Mouse (Mus musculus): ENCODE data around the gene Zfyve28. TPM values are rescaled to one million over a fixed set of nuclear protein-coding genes. Genes with fewer than 3 reads are reported as not detected.

The Zfyve28 gene
- polyA plus RNA-seq, 1 experiment from 2014 or later, result 2.6 TPM

DNA sequence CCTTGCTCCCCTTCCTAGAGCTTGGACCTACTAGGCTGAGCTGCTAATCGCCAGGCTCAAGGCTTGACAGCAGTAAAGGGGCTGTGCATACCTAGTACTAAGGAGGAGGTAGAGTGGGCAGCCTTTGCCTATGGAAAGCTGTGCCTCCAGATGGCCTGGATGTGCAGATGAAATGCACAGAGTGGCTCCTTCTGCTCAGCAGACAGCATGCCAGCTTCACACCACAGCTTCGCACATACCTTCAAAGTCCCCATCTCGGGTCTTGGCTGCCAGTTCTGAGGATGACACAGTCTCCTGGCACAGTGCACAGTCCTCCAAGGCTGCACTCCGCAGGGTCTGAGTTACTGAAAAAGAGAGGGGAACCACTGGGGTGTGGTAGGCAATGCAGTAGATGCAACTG lies 91.0 kb downstream of the Zfyve28 start:
- Histone ChIP-seq H3K4me2 (ENCODE audit: low read depth) (no peak overlapping the region), H3K27ac (ENCODE audit: low read depth, low read length) (no peak overlapping the region), H3K9me3 (ENCODE audit: control insufficient read depth, low read length) (no peaks in the 10 kb centered on the region), H3K4me1 (ENCODE audit: control insufficient read depth, insufficient read depth, low read length) (no peaks in the 10 kb centered on the region), H3K36me3 (ENCODE audit: control insufficient read depth, insufficient read depth, low read length) (no peaks in the 10 kb centered on the region), H3K4me3 (ENCODE audit: low read depth, low read length) (no peak overlapping the region), H3K27me3 (ENCODE audit: control insufficient read depth, insufficient read depth, low read length) (no peaks in the 10 kb centered on the region), H3K9ac (ENCODE audit: low read length) (no peak overlapping the region)
- DNase-seq (ENCODE audit: low spot score) (no peak), ATAC-seq (ENCODE audit: insufficient read depth, low FRiP score, low TSS enrichment) (no peak)
- WGBS, result 79% methylated on average over 4 of the region's 4 CpGs

- ATAC-seq (ENCODE audit: insufficient read depth, low FRiP score, low TSS enrichment) (no peak), DNase-seq (ENCODE audit: low spot score) (no peak)
- H3K4me1 ChIP-seq (ENCODE audit: control insufficient read depth, insufficient read depth, low read length), result no peaks in the 10 kb centered on the region
- H3K4me3 ChIP-seq (ENCODE audit: low read depth, low read length), result no peak overlapping the region
- WGBS, result 80% methylated on average over 7 of the region's 7 CpGs
- H3K36me3 ChIP-seq (ENCODE audit: control insufficient read depth, insufficient read depth, low read length), result no peaks in the 10 kb centered on the region
- no peak overlapping the region for H3K9ac ChIP-seq (ENCODE audit: low read length)
- no peaks in the 10 kb centered on the region for H3K27me3 ChIP-seq (ENCODE audit: control insufficient read depth, insufficient read depth, low read length)
- no peak overlapping the region for H3K4me2 ChIP-seq (ENCODE audit: low read depth)
- H3K9me3 ChIP-seq (ENCODE audit: control insufficient read depth, low read length), result no peaks in the 10 kb centered on the region
- H3K27ac ChIP-seq (ENCODE audit: low read depth, low read length), result no peak overlapping the region
These were observed 91.8 kb downstream of the Zfyve28 start for GRCm38 (mm10) chr5:34196423-34196822.

DNA sequence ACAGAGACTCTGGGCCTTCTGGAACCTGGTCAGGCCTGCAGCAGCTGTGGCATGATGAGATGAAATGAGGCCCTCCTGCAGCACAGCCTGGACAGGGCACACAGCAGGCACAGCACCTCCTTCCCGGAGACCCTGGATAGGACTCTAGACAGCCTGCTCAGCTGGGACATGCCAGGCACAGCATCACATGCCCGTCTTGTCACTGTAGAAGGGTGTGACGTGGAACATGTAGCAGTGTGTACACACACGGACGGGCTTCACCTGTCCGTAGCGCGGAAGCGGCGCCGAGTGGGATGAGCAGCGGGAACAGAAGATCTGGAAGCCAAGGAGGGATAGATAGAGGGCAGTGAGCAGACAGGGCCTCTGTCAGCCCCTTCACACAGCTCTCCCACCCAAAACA lies 92.5 kb downstream of the Zfyve28 start:
- no peak for ATAC-seq (ENCODE audit: insufficient read depth, low FRiP score, low TSS enrichment)
- no peak for DNase-seq (ENCODE audit: low spot score)
- H3K9me3 ChIP-seq (ENCODE audit: control insufficient read depth, low read length), result no peaks in the 10 kb centered on the region
- H3K4me1 ChIP-seq (ENCODE audit: control insufficient read depth, insufficient read depth, low read length), result no peaks in the 10 kb centered on the region
- H3K9ac ChIP-seq (ENCODE audit: low read length), result no peak overlapping the region
- H3K27me3 ChIP-seq (ENCODE audit: control insufficient read depth, insufficient read depth, low read length), result no peaks in the 10 kb centered on the region
- H3K4me2 ChIP-seq (ENCODE audit: low read depth), result no peak overlapping the region
- H3K4me3 ChIP-seq (ENCODE audit: low read depth, low read length), result no peak overlapping the region
- no peak overlapping the region for H3K27ac ChIP-seq (ENCODE audit: low read depth, low read length)
- WGBS, result 91% methylated on average over 12 of the region's 12 CpGs
- no peaks in the 10 kb centered on the region for H3K36me3 ChIP-seq (ENCODE audit: control insufficient read depth, insufficient read depth, low read length)

DNA sequence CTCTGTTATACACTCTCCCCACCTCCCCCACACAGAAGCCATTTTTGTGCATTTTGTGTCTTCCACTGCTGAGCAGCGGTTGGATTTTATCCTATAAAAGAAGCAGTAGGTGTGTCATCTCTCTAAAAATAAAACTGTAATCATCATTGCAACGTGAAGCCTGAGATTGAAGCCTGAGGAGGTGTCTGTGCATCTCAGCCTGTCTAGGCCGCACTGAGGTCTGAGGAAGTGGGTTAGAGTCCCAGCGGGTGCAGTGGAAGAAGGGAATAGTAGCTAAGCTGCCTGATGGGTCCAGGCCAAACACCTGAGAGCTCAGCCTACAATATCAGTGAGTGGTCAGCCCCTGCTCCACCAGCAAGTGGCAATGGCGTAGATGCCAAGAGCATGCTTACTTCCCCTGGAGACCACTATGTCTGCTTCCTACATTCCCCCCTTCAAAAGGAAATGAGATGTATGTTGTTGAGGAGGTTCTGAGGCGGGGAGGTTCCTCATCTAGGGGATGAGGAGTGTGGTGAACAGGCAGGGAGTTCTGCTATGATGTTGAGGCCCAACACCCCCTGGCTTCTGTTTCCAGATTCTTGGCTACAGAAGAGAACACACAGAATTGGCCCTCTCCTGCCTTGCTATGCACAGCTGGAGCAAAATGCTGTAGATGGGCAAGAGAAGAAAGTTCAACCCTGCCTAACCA lies 93.1 kb downstream of the Zfyve28 start:
- WGBS, result 85% methylated on average over 6 of the region's 6 CpGs
- DNase-seq (ENCODE audit: low spot score) (no peak), ATAC-seq (ENCODE audit: insufficient read depth, low FRiP score, low TSS enrichment) (no peak)

GRCm38 (mm10) chr5:34194426-34194825 lies 93.8 kb downstream of the Zfyve28 start:
- Histone ChIP-seq H3K9me3 (ENCODE audit: control insufficient read depth, low read length) (no peaks in the 10 kb centered on the region), H3K36me3 (ENCODE audit: control insufficient read depth, insufficient read depth, low read length) (no peaks in the 10 kb centered on the region), H3K4me3 (ENCODE audit: low read depth, low read length) (no peak overlapping the region), H3K4me1 (ENCODE audit: control insufficient read depth, insufficient read depth, low read length) (no peaks in the 10 kb centered on the region), H3K27ac (ENCODE audit: low read depth, low read length) (no peak overlapping the region), H3K27me3 (ENCODE audit: control insufficient read depth, insufficient read depth, low read length) (no peaks in the 10 kb centered on the region), H3K4me2 (ENCODE audit: low read depth) (no peak overlapping the region), H3K9ac (ENCODE audit: low read length) (no peak overlapping the region)
- DNase-seq (ENCODE audit: low spot score) (no peak), ATAC-seq (ENCODE audit: insufficient read depth, low FRiP score, low TSS enrichment) (no peak)
- 42% methylated on average over 1 of the region's 1 CpGs for WGBS

More for the DNA sequence above, 93.1 kb downstream of the Zfyve28 start:
- Histone ChIP-seq H3K4me3 (ENCODE audit: low read depth, low read length) (no peak overlapping the region), H3K9me3 (ENCODE audit: control insufficient read depth, low read length) (no peaks in the 10 kb centered on the region), H3K36me3 (ENCODE audit: control insufficient read depth, insufficient read depth, low read length) (no peaks in the 10 kb centered on the region), H3K4me1 (ENCODE audit: control insufficient read depth, insufficient read depth, low read length) (no peaks in the 10 kb centered on the region), H3K9ac (ENCODE audit: low read length) (no peak overlapping the region), H3K27me3 (ENCODE audit: control insufficient read depth, insufficient read depth, low read length) (no peaks in the 10 kb centered on the region), H3K27ac (ENCODE audit: low read depth, low read length) (no peak overlapping the region), H3K4me2 (ENCODE audit: low read depth) (no peak overlapping the region)

DNA sequence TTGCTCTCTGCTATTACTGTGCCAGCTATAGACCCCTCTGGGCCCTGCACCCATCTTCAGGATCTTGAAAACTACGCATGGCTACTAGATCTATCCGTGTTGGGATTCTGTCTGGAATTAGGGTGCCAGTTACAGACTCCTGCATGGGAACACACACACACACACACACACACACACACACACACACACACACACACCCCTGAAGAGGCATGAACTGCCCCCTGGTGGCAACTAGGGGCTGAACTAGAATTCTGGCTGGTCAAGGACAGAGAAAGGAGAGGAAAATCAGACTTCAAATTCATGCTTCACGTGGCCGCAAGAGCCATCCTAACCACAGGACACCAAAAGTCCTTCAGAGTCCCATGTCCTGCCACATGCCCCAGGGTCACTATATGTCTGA lies 96.4 kb downstream of the Zfyve28 start:
- DNase-seq (ENCODE audit: low spot score), result no peak
- ATAC-seq (ENCODE audit: insufficient read depth, low FRiP score, low TSS enrichment), result no peak
- no peak overlapping the region for H3K4me2 ChIP-seq (ENCODE audit: low read depth)
- H3K9me3 ChIP-seq (ENCODE audit: control insufficient read depth, low read length), result no peaks in the 10 kb centered on the region
- no peak overlapping the region for H3K9ac ChIP-seq (ENCODE audit: low read length)
- H3K27ac ChIP-seq (ENCODE audit: low read depth, low read length), result no peak overlapping the region
- no peak overlapping the region for H3K4me3 ChIP-seq (ENCODE audit: low read depth, low read length)
- 73% methylated on average over 4 of the region's 4 CpGs for WGBS
- H3K27me3 ChIP-seq (ENCODE audit: control insufficient read depth, insufficient read depth, low read length), result no peaks in the 10 kb centered on the region
- H3K4me1 ChIP-seq (ENCODE audit: control insufficient read depth, insufficient read depth, low read length), result peaks cover 6% of the 10 kb centered on the region
- H3K36me3 ChIP-seq (ENCODE audit: control insufficient read depth, insufficient read depth, low read length), result no peaks in the 10 kb centered on the region

DNA sequence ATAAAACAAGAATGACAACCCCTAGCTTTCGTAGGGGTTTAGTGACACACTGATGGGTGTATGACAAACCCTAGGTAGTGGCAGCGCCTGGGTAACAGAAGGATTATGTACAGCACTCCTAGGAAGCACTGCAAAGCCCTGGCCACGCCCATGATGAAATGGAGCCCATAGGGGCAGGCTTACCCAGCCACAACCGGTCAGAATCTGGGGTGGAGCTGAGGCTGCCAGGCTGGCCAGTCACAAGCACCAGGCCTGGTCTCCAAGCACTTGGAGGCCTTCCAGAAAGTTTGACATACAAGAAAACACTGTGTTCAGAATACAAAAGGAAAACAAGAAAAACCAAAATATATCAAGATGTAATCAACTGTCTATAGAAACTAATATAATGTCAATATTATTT lies 97.2 kb downstream of the Zfyve28 start:
- Histone ChIP-seq H3K4me1 (ENCODE audit: control insufficient read depth, insufficient read depth, low read length) (peaks cover 13% of the 10 kb centered on the region), H3K4me3 (ENCODE audit: low read depth, low read length) (no peak overlapping the region), H3K9ac (ENCODE audit: low read length) (no peak overlapping the region), H3K9me3 (ENCODE audit: control insufficient read depth, low read length) (no peaks in the 10 kb centered on the region), H3K27ac (ENCODE audit: low read depth, low read length) (no peak overlapping the region), H3K4me2 (ENCODE audit: low read depth) (no peak overlapping the region), H3K36me3 (ENCODE audit: control insufficient read depth, insufficient read depth, low read length) (no peaks in the 10 kb centered on the region), H3K27me3 (ENCODE audit: control insufficient read depth, insufficient read depth, low read length) (no peaks in the 10 kb centered on the region)
- ATAC-seq (ENCODE audit: insufficient read depth, low FRiP score, low TSS enrichment), result no peak
- WGBS, result 64% methylated on average over 4 of the region's 4 CpGs
- DNase-seq (ENCODE audit: low spot score), result no peak

DNA sequence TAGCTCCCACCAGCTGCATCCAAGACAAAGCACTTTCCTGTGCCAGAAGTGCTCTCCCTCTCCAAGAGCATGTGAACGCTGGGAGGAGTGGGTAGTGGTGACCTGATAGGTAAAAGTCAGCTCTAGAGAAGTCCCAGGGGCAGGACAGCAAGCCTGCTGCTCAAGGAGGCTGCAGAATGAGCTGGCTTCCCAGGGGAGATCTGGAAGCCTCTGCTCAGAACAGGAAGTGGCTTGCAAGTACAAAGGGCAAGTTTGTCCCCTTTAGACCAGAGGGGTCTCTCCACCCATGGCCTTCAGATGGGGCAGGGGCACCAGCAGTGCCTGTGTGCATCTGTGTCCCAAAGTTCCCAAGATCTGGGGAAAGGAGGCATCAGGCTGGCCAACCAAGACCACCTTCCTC lies 98.7 kb downstream of the Zfyve28 start:
- Histone ChIP-seq H3K27ac (ENCODE audit: low read depth, low read length) (no peak overlapping the region), H3K9me3 (ENCODE audit: control insufficient read depth, low read length) (no peaks in the 10 kb centered on the region), H3K4me2 (ENCODE audit: low read depth) (no peak overlapping the region), H3K4me1 (ENCODE audit: control insufficient read depth, insufficient read depth, low read length) (peaks cover 15% of the 10 kb centered on the region), H3K36me3 (ENCODE audit: control insufficient read depth, insufficient read depth, low read length) (no peaks in the 10 kb centered on the region), H3K9ac (ENCODE audit: low read length) (no peak overlapping the region), H3K4me3 (ENCODE audit: low read depth, low read length) (no peak overlapping the region), H3K27me3 (ENCODE audit: control insufficient read depth, insufficient read depth, low read length) (no peaks in the 10 kb centered on the region)
- ATAC-seq (ENCODE audit: insufficient read depth, low FRiP score, low TSS enrichment) (no peak), DNase-seq (ENCODE audit: low spot score) (no peak)
- 36% methylated on average over 1 of the region's 1 CpGs for WGBS

- no peaks in the 10 kb centered on the region for H3K36me3 ChIP-seq (ENCODE audit: control insufficient read depth, insufficient read depth, low read length)
- H3K4me2 ChIP-seq (ENCODE audit: low read depth), result no peak overlapping the region
- H3K27me3 ChIP-seq (ENCODE audit: control insufficient read depth, insufficient read depth, low read length), result no peaks in the 10 kb centered on the region
- ATAC-seq (ENCODE audit: insufficient read depth, low FRiP score, low TSS enrichment), result no peak
- no peaks in the 10 kb centered on the region for H3K9me3 ChIP-seq (ENCODE audit: control insufficient read depth, low read length)
- DNase-seq (ENCODE audit: low spot score), result no peak
- peak overlapping the region; percentile 56 for H3K9ac ChIP-seq (ENCODE audit: low read length)
- 77% methylated on average over 2 of the region's 2 CpGs for WGBS
- H3K4me1 ChIP-seq (ENCODE audit: control insufficient read depth, insufficient read depth, low read length), result peaks cover 15% of the 10 kb centered on the region
- H3K4me3 ChIP-seq (ENCODE audit: low read depth, low read length), result no peak overlapping the region
- H3K27ac ChIP-seq (ENCODE audit: low read depth, low read length), result no peak overlapping the region
These were observed 99.4 kb downstream of the Zfyve28 start for GRCm38 (mm10) chr5:34188856-34189255.
